Mouse (Mus musculus): ENCODE results near the gene Pmfbp1.

GRCm38 (mm10) chr8:109492785-109493184 lies 1.0 kb upstream of the Pmfbp1 start:
- TF ChIP-seq CTCF (IDR thresholded peaks at IDR 0.05; ENCODE audit: low read depth, low read length) (no peak), POLR2A (IDR thresholded peaks at IDR 0.05; ENCODE audit: extremely low read depth, insufficient read depth, low read length) (no peak)

Data from liver, adult 2 months (tissue).